Mouse (Mus musculus): ENCODE measurements around the gene Trak1. TPM values are rescaled to one million over a fixed set of nuclear protein-coding genes. Genes with fewer than 3 reads are reported as not detected.

Trak1 gene
- polyA plus RNA-seq, 1 experiment from 2014 or later: 53.6 TPM

DNA sequence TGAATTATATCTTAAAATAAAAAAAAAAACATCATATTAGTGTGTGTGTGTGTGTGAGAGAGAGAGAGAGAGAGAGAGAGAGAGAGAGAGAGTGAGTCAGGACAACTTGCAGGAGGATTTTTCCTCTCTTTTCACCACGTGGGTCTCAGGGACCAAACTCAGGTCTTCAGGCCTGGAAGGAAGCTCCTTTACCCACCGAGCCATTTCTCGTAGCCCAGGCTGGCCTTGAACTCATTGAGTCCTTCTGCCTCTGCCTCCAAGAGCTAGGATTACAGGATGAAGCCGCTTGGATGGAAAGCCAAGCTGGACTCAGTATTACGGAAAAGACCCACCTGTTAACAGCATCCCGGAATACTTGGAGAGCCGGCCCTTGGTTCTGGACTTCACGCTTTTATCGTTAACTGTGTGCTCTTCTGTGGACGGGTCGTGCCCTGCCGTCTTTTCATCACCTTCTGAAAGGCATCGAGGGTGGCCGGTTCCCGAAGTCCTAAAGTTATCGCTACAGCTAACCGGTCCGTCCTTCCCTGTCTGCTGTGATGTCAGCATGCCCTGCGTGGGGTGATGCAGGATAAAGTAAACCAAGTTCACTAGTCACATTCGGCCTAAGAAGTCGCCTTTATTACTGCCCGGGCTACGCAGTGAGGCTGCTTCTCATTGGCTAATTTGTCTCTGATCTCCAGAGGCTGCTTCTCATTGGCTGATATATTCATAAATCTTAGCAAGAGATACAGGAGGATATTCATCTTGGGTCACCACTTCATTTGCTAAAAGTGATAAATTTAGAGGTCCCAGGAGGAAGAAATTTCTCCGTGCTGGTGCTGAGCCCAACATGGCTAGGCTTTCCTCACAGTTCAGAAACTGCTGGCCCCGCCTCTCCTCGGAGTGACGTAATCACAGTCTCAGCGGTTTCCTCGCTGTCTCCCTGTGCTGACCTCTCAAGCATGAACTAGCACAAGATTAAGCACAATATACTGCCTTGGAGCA, 11.7 kb upstream of the Trak1 start:
- Histone ChIP-seq H3K36me3 (ENCODE audit: control insufficient read depth, insufficient read depth, low read length) (no peaks in the 10 kb centered on the region), H3K27me3 (ENCODE audit: control insufficient read depth, insufficient read depth, low read length) (no peaks in the 10 kb centered on the region), H3K4me1 (ENCODE audit: control insufficient read depth, insufficient read depth, low read length) (no peaks in the 10 kb centered on the region), H3K4me2 (ENCODE audit: low read length) (peak overlapping the region; percentile 66), H3K27ac (replicated peaks; ENCODE audit: low read depth, low read length) (no peak overlapping the region), H3K4me3 (replicated peaks; ENCODE audit: low read depth, low read length) (peak overlapping the region; percentile 44), H3K9me3 (ENCODE audit: control insufficient read depth, low read length) (no peaks in the 10 kb centered on the region), H3K9ac (replicated peaks; ENCODE audit: low read length) (peak overlapping the region; percentile 51; the same call in 1 of the 2 replicates)
- 19% methylated on average over 29 of the region's 29 CpGs for WGBS
- DNase-seq: peak; percentile 77
- peak; percentile 73; the same call in 1 of the 2 replicates for ATAC-seq (ENCODE audit: low FRiP score, low TSS enrichment)

DNA sequence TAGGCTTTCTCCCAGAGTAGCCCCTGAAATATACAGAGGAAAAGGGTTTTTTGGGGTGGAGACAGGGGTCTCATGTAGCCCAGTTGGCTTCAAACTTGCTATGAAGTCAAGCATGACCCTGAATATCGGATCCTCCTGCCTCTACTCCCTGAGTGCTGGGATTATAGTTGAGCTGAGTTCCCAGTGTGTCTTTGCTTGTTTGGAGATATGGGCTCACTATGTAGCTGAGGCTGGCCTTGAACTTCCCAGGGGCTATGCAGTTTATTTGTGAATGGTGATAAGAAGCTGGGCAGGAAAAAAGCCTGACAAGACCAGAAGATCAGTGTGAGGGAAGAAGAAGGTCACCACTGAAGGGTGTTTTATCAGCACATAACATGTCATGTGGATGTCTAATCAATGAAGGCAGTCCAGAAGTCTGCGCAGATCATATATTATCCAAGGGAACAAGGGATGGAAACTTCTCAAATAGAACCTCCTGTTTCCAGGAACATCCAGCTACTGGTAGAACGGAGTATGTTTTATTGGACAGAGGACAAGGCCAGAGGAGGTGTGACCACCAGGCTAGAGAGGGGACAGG, 10.9 kb upstream of the Trak1 start:
- 71% methylated on average over 3 of the region's 3 CpGs for WGBS
- H3K4me2 ChIP-seq (ENCODE audit: low read length): peak overlapping the region; percentile 66
- no peaks in the 10 kb centered on the region for H3K27me3 ChIP-seq (ENCODE audit: control insufficient read depth, insufficient read depth, low read length)
- H3K4me1 ChIP-seq (ENCODE audit: control insufficient read depth, insufficient read depth, low read length): no peaks in the 10 kb centered on the region
- no peaks in the 10 kb centered on the region for H3K9me3 ChIP-seq (ENCODE audit: control insufficient read depth, low read length)
- H3K4me3 ChIP-seq (replicated peaks; ENCODE audit: low read depth, low read length): peak overlapping the region; percentile 44
- H3K27ac ChIP-seq (replicated peaks; ENCODE audit: low read depth, low read length): no peak overlapping the region
- DNase-seq (no peak), ATAC-seq (ENCODE audit: low FRiP score, low TSS enrichment) (no peak)
- H3K9ac ChIP-seq (replicated peaks; ENCODE audit: low read length): peak overlapping the region; percentile 37; the same call in 1 of the 2 replicates
- H3K36me3 ChIP-seq (ENCODE audit: control insufficient read depth, insufficient read depth, low read length): no peaks in the 10 kb centered on the region

DNA sequence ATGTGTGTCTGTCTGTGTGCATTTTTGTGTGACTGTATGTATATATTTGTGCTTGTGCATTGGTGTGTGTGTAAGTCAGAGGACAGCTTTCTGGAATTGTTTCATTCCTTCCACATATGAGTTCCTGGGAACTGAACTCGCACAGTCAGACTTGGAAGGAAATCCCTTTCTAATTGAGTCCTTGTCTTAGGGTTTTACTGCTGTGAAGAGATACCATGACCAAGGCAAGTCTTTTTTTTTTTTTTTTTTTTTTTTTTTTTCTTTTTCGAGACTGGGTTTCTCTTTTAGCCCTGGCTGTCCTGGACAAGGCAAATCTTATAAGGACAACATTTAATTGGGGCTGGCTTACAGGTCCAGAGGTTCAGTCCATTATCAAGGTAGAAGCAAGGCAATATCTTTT, 6.0 kb upstream of the Trak1 start:
- no peaks in the 10 kb centered on the region for H3K36me3 ChIP-seq (ENCODE audit: control insufficient read depth, insufficient read depth, low read length)
- ATAC-seq (ENCODE audit: low FRiP score, low TSS enrichment) (no peak), DNase-seq (no peak)
- no peaks in the 10 kb centered on the region for H3K4me1 ChIP-seq (ENCODE audit: control insufficient read depth, insufficient read depth, low read length)
- no peak overlapping the region for H3K27ac ChIP-seq (replicated peaks; ENCODE audit: low read depth, low read length)
- no peaks in the 10 kb centered on the region for H3K9me3 ChIP-seq (ENCODE audit: control insufficient read depth, low read length)
- H3K4me2 ChIP-seq (ENCODE audit: low read length): no peak overlapping the region
- no peak overlapping the region for H3K9ac ChIP-seq (replicated peaks; ENCODE audit: low read length)
- no peak overlapping the region for H3K4me3 ChIP-seq (replicated peaks; ENCODE audit: low read depth, low read length)
- 78% methylated on average over 2 of the region's 2 CpGs for WGBS
- no peaks in the 10 kb centered on the region for H3K27me3 ChIP-seq (ENCODE audit: control insufficient read depth, insufficient read depth, low read length)

DNA sequence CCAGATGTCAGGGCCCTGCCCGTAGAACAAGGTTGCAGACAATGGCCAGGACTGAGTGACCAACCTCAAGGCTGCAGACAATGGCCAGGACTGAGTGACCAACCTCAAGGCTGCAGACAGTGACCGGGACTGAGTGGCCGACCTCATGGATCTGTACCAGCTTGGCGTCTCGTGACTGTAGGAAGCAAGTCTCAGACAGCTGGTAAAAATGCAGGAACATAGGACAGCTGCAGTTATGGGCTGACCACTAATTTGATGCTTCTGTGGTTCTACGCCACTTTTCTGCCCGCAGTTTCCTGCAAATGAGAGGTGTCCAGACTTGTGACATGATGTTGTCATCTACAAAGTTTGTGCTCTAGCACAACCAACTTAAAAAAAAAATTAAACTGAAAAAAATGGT, 4.1 kb upstream of the Trak1 start:
- Histone ChIP-seq H3K36me3 (ENCODE audit: control insufficient read depth, insufficient read depth, low read length) (no peaks in the 10 kb centered on the region), H3K9ac (replicated peaks; ENCODE audit: low read length) (no peak overlapping the region), H3K4me2 (ENCODE audit: low read length) (no peak overlapping the region), H3K4me3 (replicated peaks; ENCODE audit: low read depth, low read length) (no peak overlapping the region), H3K27me3 (ENCODE audit: control insufficient read depth, insufficient read depth, low read length) (no peaks in the 10 kb centered on the region), H3K27ac (replicated peaks; ENCODE audit: low read depth, low read length) (no peak overlapping the region), H3K9me3 (ENCODE audit: control insufficient read depth, low read length) (no peaks in the 10 kb centered on the region), H3K4me1 (ENCODE audit: control insufficient read depth, insufficient read depth, low read length) (peaks cover 6% of the 10 kb centered on the region; the same call in 1 of the 2 replicates)
- no peak for DNase-seq
- no peak for ATAC-seq (ENCODE audit: low FRiP score, low TSS enrichment)
- 88% methylated on average over 7 of the region's 7 CpGs for WGBS

DNA sequence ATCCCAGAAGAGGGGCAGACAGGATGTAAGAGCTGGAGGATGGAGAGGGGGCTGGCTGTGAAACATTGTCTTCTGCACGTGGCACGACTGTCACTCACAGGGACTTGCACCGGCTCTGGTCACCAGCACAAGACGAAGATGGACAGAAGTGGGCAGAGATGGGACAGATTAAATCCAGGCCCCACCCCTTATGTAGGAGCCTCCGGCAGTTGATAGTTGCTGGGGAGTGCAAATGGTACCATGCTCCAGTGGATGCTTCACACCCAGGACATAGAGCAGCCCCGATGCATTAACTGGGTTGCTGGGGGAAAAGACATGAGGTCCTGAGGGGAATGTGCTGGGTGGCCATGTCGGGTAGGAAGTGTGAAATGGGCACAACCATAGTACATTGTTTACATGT, 2.1 kb upstream of the Trak1 start:
- DNase-seq (no peak), ATAC-seq (ENCODE audit: low FRiP score, low TSS enrichment) (no peak)
- Histone ChIP-seq H3K4me3 (replicated peaks; ENCODE audit: low read depth, low read length) (no peak overlapping the region), H3K9ac (replicated peaks; ENCODE audit: low read length) (no peak overlapping the region), H3K27me3 (ENCODE audit: control insufficient read depth, insufficient read depth, low read length) (no peaks in the 10 kb centered on the region), H3K27ac (replicated peaks; ENCODE audit: low read depth, low read length) (no peak overlapping the region), H3K36me3 (ENCODE audit: control insufficient read depth, insufficient read depth, low read length) (no peaks in the 10 kb centered on the region), H3K9me3 (ENCODE audit: control insufficient read depth, low read length) (no peaks in the 10 kb centered on the region), H3K4me2 (ENCODE audit: low read length) (no peak overlapping the region), H3K4me1 (ENCODE audit: control insufficient read depth, insufficient read depth, low read length) (peaks cover 27% of the 10 kb centered on the region)
- WGBS: 77% methylated on average over 7 of the region's 7 CpGs

DNA sequence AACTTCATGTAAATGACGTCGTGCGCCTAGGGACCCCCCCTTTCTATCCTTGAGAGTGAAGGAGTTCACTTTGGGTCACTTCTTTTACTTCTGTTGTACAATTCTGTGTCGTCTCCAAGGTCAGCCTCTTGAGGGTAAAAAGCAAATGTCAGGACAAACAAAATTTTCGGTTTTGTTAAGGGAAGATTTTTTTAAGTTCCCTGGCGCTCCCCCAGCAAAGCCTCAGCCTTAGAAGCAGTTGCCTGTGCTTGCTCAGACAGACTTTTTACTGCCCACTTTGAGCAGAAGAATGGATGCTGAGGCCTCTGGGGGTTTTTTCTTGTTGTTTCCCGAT, 730 bp downstream of the Trak1 start:
- DNase-seq (no peak), ATAC-seq (ENCODE audit: low FRiP score, low TSS enrichment) (no peak)
- H3K9ac ChIP-seq (replicated peaks; ENCODE audit: low read length): peak overlapping the region; percentile 90
- H3K4me3 ChIP-seq (replicated peaks; ENCODE audit: low read depth, low read length): peak overlapping the region; percentile 85
- no peaks in the 10 kb centered on the region for H3K36me3 ChIP-seq (ENCODE audit: control insufficient read depth, insufficient read depth, low read length)
- H3K4me2 ChIP-seq (ENCODE audit: low read length): peak overlapping the region; percentile 95
- no peaks in the 10 kb centered on the region for H3K27me3 ChIP-seq (ENCODE audit: control insufficient read depth, insufficient read depth, low read length)
- WGBS: 1% methylated on average over 7 of the region's 7 CpGs
- no peaks in the 10 kb centered on the region for H3K9me3 ChIP-seq (ENCODE audit: control insufficient read depth, low read length)
- peaks cover 36% of the 10 kb centered on the region for H3K4me1 ChIP-seq (ENCODE audit: control insufficient read depth, insufficient read depth, low read length)
- H3K27ac ChIP-seq (replicated peaks; ENCODE audit: low read depth, low read length): peak overlapping the region; percentile 72

DNA sequence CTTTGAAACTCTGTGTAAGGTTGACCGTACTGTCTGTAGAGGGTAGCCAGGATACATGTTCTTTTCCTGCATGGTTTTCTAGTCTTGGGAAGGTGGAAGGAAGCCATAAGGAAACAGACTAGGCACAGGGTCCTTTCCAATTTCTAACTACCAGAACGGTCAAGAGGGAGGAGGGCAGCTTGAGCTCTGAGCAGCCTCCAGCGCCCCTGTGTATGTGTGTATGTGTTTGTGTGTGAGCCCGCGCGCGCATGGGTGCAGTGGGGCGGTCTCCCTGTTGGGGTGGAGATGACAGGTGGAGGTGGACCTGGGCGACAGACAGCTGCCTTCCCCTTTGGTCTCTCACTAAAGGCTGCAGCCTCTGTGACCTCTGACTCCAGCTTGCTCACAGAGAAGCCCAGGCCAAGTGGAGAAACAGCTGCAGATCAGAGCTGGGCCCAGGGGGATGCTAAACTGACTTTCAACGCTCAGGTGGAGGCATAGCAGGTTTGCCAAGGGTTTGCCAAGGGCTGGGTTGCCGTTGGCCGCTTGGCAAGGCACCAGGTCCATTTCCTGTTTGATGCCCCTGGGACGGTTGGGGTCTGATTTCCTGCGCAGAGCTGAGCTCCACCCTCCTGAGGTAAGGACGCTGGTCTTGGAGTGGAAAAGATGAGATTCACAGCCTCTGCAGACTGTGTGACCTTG, 1.2 kb downstream of the Trak1 start:
- no peak for ATAC-seq (ENCODE audit: low FRiP score, low TSS enrichment)
- Histone ChIP-seq H3K4me1 (ENCODE audit: control insufficient read depth, insufficient read depth, low read length) (peaks cover 41% of the 10 kb centered on the region), H3K9ac (replicated peaks; ENCODE audit: low read length) (peak overlapping the region; percentile 90; the same call in 1 of the 2 replicates), H3K4me2 (ENCODE audit: low read length) (peak overlapping the region; percentile 95), H3K4me3 (replicated peaks; ENCODE audit: low read depth, low read length) (peak overlapping the region; percentile 85), H3K9me3 (ENCODE audit: control insufficient read depth, low read length) (no peaks in the 10 kb centered on the region), H3K36me3 (ENCODE audit: control insufficient read depth, insufficient read depth, low read length) (no peaks in the 10 kb centered on the region), H3K27ac (replicated peaks; ENCODE audit: low read depth, low read length) (no peak overlapping the region), H3K27me3 (ENCODE audit: control insufficient read depth, insufficient read depth, low read length) (no peaks in the 10 kb centered on the region)
- DNase-seq: peak; percentile 34
- 18% methylated on average over 15 of the region's 15 CpGs for WGBS

DNA sequence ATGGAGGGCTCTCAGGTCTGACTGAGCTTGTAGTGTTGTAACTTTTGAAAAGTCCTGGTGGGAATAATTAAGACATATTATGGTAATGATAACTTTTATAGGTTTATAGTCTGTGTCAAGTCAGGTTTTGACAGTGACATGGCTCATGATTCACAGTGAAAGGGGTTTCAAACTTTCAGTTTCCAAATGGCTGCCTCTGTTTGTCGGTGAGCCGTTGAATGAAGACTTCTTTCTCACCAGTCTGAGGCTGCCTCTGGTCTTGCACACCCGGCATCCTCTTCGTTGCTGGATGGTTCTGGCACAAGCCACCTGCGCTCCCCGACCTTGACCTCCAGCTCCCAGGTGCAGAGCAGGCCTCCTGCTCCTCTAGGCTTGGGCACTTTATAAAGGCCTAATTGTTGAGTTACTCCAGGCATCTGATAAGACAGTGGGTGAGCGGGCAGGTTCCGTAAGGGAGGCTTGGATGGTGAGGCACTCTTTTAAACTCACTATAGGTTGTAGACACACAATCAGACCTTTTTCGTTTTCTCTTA, 2.0 kb downstream of the Trak1 start:
- H3K4me2 ChIP-seq (ENCODE audit: low read length): peak overlapping the region; percentile 95
- ATAC-seq (ENCODE audit: low FRiP score, low TSS enrichment): no peak
- H3K9ac ChIP-seq (replicated peaks; ENCODE audit: low read length): no peak overlapping the region; the same call in 1 of the 2 replicates
- no peak overlapping the region for H3K27ac ChIP-seq (replicated peaks; ENCODE audit: low read depth, low read length)
- H3K4me1 ChIP-seq (ENCODE audit: control insufficient read depth, insufficient read depth, low read length): peaks cover 49% of the 10 kb centered on the region
- H3K4me3 ChIP-seq (replicated peaks; ENCODE audit: low read depth, low read length): peak overlapping the region; percentile 85; the same call in 1 of the 2 replicates
- H3K27me3 ChIP-seq (ENCODE audit: control insufficient read depth, insufficient read depth, low read length): no peaks in the 10 kb centered on the region
- no peaks in the 10 kb centered on the region for H3K9me3 ChIP-seq (ENCODE audit: control insufficient read depth, low read length)
- 44% methylated on average over 9 of the region's 9 CpGs for WGBS
- DNase-seq: no peak
- no peaks in the 10 kb centered on the region for H3K36me3 ChIP-seq (ENCODE audit: control insufficient read depth, insufficient read depth, low read length)
